Mouse (Mus musculus) bone marrow macrophage, adult 2 months (primary cell): ENCODE results near the gene Diaph3.

ENCODE experiments used
- CTCF ChIP-seq: IDR thresholded peaks from 2 replicates; pipeline ENCODE4 v1.5.1; 2012; ENCODE audit warnings: low read depth, mild to moderate bottlenecking, low read length, moderate library complexity
- POLR2A ChIP-seq: IDR thresholded peaks from 2 replicates; pipeline ENCODE4 v1.6.1; 2012; ENCODE audit warnings: mild to moderate bottlenecking, low read depth, low read length, borderline replicate concordance

GRCm38 (mm10) chr14:86834269-86834668 lies 306.8 kb downstream of the Diaph3 start:
- TF ChIP-seq POLR2A (no peak), CTCF (no peak)
